Mouse (Mus musculus) forelimb bud, embryonic 11.5 days (tissue): ENCODE data around the gene Mapk1ip1.

Source experiments
- DNase-seq: peaks from one replicate; pipeline ENCODE4 v3.0.0-alpha.2; 2012; ENCODE audit warnings: low read depth, low spot score

Gene Mapk1ip1

DNA sequence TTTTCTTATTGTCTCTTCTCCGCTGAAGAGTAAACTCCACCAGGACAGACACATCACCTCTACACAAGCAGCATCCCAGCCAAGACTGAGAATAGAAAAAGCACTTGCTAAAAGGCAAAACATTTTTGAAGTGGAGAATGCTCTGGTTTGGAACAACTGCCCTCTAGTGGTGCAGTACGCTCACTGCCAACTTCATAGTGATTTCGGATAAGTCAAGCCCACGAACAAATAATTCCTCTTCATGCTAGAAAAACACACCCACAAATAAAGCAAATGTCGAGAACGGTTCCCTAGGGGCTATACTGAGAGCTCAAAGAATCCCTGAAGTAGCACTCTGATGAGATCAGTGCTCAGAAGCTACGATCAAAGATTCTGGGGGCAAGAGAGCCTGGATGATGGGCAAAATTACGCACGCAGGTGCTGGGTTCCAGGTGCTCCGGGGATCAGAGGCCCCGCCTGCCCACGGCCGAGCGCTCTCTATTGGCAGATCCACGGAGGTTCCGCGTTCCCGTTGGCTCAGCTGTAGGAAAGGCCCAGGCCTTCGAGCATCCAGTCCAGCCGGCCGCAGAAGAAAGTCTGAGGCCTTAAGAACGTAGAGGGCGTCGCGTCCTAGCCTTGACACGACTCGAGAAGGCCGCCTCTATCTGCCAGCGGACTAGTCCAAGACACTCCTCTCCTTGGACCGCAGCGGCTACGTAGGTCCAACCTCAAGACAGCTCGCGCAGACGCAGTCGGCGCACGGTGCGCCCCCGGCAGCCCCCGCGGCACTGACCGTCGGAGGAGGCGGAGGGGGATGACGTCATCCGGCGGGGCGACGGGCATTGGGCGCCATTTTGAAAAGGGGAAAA is at the start of gene Mapk1ip1, which contains the start of gene Ppp2r2d:
TSS of gene Mapk1ip1 (minus strand) at position 730 of the 848 bp plus-strand sequence.
TSS of gene Ppp2r2d (plus strand) at position 536 of the 848 bp plus-strand sequence.
- DNase-seq = peak; percentile 95

DNA sequence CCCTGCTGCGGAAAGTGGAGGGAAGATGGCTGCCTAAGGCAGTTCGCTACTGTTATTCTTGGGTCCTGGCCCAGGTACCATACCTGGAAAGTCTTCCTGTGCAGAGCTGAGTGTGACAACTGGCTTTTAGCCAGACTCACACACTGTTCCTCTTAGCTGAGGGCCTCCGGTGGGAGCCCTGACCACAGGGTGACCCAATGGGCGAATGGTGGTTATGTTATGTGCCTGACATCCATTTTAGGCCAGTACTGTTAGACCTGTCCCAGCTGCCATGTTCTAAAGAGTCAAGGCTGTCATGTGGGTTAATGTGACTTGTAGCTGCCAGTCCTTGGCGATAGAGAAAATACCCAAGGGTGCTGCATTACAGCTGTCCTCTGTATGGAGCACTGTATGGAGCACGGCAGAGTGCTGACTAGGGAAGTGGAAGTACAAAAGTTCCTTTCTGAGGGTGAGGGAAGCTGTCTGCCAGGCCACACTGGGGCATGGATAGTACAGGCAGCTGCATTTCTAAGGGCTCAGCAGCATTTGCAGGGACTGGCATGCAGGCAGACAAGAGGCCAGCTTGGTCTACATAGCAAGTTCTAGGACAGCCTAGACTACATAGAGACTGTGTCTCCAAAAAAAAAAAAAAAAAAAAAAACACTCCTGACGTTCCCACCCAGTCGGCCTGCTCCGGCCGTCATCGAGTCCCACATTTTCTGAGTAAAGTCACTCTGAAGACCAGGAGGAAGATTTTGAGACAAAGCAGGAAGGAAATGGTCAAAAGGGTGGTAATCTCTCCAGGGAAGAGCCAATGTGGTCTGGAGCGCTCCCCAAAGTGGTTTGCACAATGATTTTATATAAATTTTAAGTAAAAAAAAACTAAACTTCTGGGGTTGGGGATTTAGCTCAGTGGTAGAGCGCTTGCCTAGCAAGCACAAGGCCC is 39.6 kb upstream of the Mapk1ip1 start:
- no peak for DNase-seq

DNA sequence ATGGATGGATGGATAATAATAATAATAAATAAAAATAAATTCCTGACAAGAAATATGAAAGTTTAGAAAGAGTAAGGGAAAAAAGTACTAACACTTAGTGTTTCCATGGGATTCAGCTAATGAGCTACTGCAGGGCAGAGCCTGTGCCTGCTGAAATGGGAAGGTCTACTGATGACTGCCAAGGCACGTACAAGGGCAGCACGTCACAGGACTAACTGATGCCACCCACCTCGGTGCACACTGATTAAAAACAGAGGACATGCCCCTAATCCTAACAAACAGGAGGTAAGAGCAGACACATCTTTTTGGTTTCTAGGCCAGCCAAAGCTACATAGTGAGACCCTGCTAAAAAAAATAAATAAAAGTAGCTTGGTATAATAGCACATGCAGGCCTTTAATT is 37.7 kb upstream of the Mapk1ip1 start:
- no peak for DNase-seq

DNA sequence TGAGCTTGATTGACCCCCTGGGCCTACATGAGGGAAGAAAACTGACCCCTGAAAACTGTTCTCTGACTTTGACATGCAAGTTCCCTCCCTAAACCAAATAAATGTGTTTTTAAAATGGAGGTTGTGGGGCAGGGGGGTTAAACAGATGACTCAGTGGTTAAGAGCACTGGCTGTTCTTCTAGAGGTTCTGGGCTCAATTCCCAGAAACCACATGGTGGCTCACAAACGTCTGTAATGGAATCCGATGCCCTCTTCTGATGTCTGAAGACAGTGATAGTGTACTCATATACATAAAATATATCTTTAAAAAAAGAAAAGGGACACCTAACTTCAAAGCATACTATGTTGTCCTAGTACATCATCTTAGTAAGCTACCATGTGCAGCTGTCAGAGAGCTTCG is 29.0 kb upstream of the Mapk1ip1 start:
- no peak for DNase-seq

DNA sequence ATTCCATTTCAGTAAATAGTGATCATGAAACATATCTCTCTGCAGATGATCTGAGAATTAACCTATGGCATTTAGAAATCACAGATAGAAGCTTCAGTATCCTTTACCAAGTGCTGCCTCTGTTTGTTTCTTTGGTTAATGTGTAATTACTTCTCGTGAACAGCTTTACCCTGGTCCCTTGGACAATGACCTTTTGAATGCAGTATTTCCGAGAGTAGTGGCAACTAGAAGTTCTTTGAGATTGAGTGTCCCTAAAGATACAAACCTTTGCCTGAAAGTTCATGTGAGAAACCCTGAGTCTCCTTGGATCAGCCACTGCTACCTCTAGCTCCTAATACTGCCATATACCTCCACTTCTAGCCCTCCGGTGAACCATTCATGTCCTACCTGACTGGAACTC is 26.9 kb upstream of the Mapk1ip1 start:
- DNase-seq = no peak

DNA sequence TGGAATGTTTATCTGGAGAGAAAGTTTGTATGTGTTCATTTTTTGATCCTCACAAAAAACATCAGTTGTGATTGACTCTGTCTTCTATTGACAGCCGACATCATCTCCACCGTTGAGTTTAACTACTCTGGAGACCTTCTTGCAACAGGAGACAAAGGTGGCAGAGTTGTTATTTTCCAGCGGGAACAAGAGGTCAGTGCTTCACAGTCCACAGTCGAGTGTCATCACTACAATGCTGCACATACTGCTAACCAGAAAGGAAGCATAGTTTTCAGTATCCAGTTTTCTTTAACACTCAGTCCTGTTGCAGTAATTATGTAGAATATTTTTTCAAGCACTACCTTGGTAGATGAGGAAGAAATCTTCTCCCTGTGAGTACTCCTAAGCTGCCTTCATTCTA is 22.2 kb upstream of the Mapk1ip1 start:
- DNase-seq = no peak

DNA sequence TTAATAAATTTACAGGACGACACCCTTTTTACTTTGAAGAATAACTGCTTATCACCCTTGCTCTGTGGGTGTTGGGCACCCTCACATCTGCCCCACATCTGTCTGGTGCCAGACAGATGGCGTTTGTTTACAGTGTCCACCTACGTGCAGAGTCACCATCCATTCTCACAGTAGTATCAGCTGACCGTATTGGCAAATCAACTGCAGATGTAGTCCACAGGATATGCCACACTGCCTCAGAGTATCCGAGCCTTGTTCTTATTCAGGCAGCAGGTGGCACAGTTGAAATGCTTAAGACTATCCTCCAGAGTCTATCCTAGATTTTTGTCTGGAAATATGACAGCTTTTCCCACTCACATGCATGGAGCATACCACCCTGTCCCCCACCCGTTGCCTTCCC is 21.2 kb upstream of the Mapk1ip1 start:
- DNase-seq = no peak

DNA sequence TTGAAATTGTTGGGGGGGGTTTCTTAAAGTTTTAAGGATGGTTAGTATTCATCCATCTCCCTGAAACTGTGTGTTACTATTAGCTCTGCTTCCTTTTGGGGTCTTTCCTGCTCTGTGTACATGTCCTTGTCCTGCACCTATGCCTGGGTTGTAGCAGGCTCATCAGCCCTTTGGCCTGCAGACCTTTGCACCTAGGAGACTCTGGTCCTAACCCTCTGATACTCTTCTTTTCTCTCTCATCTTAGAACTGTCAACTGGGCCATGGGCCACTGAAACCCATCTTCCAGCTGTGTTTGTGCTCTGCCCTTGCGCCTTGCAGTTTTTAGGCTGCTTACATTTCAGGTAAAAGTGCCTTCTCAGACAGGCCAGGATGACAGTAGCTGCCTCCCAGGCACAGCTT is 18.7 kb upstream of the Mapk1ip1 start:
- no peak for DNase-seq

DNA sequence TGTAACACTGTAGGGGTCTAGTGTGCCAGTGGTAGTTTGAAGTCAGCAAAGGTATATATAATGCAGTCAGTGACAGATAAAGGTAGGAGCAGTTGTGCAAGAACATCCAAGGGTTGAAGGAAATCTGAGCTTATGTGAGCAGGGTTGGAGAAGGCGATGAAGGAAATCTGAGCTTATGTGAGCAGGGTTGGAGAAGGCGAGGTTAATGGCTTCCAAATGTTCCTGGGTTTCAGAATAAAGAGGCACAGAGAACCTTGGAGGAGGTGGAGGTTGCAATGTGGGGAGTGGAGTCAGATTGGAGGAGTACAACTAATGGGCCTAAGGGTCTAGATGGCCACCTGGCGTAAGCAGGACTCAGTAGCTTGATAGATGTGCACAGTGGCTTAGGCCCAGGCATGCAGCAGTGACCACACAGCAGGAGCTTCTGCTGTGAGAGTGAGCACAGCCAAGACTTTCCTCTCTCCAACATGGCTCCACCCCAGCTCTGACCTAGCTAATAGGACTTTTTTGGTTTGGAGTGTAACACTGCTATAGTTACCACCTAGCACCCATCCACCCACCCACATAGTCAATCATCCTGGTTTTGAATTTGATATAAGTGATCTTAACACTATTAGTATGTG is 18.0 kb upstream of the Mapk1ip1 start:
- peak; percentile 64 for DNase-seq

DNA sequence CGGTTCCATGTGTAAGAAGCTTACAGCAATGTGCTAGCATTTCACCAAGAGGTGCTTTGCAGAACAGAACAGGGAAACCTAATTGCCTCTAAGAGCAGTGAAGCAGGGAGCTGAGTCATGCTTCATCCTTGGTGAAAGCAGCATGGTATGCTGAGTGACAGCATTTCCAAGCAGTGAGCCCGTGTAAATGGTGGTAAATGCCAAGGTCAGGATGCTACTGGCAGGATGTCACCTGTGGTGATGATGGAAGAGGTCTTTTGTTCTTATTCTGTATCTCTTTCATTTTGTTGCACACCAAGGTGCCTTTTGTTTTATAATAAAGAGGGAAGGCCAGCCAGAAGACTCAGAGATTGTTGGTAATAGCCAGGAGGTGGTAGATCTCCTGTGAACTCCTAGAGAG is 10.6 kb upstream of the Mapk1ip1 start:
- no peak for DNase-seq

DNA sequence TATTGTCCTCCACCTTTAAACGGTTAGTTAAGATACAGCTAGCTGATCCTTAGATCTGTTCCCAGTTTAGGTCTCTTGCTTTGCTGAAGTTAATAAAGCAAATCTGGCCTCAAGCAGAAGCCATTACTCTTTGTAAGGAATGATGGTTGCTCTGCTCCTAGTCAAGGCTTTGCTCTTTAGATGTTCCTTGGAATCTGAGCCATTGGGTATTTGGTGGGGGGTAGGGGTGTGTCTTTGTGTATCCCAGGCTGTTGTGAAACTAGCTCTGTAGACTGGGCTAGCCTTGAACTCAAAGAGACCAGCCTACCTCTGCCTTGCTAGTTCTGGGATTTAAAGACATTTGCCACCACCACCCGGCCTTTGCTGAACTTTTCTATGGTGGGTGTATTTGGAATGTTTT is 8.1 kb upstream of the Mapk1ip1 start:
- no peak for DNase-seq

DNA sequence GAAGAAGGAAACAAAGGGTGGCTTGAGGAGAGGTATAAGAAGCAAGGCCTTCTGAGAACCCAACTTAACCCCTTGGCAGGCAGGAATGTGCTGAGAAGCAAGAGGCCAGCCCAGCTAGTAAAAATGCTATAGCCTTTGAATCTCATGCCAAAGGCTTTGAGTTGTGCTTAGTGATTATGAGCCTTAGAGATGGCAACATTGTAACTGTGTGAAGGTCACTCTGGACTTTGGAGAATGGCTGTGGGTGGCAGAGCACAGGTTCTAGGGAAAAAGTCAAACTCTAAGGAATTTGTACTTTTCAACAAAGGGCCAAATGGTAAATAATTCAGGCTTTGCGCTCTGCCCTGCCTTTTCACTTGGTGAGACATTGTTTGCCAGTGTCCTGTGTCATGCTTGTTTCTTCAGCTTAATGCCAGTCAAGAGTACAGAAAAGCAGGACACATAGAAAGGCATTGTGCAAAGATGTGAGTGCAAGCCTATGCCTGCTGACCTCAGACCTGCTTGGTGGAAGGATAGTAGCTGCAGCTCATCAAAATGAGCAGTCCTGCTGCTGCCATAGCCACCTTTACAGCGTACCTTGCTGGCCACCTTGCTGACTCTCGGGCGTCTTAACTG is 7.5 kb upstream of the Mapk1ip1 start:
- no peak for DNase-seq

DNA sequence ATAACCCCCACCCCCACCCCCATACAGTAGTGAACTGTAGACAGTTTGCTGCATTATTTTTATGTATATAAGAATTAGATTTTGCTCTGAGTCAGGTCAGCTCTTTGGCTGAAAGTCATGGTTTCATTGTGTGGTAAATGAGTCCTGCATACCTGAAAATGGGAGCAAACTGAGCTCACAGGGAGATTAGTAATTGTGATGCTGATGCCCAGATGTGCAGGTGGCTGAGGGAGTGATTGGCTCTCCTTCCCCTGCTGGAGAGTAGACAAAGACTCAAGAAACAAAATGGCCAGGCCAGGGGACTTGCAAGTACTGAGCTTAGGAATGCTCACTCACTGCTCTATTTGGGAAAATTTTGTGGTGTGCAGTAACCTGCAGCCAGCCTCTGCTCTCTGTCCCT is 4.0 kb upstream of the Mapk1ip1 start:
- no peak for DNase-seq

DNA sequence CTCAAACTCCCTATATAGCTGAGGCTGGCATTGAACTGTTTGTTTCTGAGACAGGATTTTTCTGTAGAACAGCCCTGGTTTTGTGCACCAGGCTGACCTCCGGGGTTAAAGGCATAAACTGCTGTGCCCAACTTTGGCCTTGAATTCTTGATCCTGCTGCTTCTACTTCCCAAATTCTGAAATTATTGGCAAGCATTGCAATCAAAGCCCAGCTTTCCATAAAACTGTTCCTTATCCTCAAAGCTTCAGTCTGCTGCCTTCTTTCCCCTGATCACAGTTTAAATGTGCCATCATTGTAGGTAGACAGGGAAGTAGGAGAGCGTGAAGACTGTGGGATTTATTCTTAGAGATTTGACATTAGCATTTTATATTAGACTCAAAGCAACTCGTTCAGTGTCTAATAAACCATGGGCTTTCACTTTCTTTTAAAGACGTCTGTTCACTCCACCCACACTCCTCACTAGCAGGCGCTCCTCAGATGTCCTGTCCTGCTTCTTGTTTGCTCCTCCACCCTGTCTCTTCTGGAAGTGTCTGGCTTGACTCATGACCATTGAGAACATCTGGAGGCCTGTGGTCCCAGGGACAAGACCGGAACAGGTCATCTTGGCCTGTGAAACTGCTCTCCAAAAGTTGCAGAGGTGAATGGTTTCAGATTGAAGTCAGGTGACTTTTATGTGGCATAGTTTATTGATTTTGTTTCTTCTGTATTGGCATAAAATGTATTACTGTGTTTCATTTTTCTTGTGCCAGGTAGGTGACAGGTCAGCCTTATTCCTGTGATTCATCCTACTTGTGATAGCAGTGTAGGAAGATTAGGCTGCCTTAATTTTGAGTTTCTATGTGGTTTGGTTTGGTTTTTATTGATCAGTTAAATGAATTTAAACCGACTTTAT is 2.2 kb upstream of the Mapk1ip1 start:
- DNase-seq = no peak

DNA sequence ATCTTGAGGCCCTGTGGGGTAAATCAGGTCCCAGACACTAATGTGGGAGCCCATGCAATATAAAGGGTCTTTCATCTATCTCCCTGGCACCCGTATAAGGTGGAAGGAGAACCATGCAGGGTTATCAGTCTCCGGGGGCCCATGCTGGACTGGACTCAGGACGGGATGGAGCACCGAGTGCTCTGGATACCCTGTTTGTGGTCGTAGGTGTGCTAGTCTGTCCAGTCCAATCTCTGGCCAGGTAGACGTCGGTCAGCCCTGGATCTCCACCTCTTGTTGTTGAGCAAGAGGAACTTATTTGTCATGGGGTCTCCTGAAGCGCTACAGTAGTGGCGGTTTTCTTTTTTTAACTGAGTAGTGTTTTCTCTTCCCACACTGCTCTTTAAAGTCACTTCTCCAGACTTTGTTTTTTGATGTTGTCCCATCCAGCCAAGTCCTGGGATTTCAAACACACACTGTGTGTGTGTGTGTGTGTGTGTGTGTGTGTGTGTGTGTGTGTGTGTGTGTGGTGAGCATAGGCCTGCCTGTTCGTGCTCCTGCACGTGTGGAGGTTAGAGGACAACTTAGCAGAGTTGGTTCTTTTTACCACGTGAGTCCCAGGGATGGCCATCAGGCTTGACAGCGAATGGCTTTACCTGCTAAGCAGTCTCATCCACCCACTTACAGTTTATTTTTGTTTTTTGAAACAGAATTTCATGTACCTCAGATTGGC is 1.4 kb upstream of the Mapk1ip1 start:
- no peak for DNase-seq

DNA sequence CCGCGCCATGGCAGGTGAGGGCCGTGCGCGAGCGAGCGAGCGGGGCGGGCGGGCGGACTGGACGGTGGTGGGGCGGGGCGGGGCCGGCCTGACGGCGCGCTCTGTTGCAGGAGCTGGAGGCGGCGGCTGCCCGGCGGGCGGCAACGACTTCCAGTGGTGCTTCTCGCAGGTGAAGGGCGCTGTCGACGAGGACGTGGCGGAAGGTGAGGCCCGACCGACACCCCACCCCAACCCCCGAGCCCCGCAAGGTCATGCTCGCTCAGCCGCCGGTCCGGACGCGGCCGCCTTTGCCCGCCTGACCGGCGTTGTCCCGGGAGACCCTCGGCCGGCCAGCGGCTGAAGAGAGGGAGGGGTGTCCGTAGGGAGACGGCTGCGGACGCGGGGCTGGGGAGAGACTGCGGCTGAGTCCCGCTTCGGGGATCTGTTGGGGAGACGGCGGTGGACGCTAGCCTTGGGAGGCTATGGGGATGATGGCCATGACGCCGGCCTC is 474 bp upstream of the Mapk1ip1 start:
- no peak for DNase-seq

DNA sequence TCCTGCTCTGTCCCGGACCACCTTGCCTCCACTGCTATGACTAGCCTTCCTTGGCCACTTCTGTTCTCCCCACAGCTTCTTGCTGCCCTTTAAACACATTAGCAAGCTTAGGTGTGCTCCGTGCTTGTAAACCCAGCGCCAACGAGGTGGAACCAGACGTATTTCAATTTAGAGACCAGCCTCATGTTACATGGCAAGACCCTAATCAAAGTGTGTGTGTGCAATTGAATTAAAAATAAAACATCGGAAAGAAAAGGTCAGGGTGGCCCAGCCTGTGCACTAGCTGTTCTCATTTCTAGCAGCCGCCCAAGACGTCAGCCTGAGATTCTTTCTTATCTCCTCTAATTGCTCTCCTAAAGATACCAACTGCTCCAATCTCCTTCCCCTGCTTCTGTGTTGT is 962 bp downstream of the Mapk1ip1 start:
- no peak for DNase-seq

DNA sequence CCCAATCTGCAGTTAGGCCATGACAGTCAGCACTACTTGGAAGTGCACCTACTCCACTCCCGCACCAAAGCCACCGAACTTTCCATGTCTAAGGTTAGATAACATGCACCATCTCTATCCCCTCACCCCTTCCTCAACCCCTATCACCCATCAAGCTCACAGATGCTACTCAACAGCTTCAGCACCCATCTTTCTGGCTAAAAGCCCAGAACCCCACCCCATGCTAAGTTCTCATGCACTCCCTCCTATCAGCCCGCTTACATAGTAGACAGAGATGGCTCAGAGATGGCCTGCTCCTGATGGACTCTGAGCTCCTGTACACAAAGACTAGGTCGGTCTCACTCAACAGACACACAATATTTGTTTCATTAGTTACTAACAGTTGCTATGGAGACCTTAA is 2.7 kb downstream of the Mapk1ip1 start:
- DNase-seq = no peak

DNA sequence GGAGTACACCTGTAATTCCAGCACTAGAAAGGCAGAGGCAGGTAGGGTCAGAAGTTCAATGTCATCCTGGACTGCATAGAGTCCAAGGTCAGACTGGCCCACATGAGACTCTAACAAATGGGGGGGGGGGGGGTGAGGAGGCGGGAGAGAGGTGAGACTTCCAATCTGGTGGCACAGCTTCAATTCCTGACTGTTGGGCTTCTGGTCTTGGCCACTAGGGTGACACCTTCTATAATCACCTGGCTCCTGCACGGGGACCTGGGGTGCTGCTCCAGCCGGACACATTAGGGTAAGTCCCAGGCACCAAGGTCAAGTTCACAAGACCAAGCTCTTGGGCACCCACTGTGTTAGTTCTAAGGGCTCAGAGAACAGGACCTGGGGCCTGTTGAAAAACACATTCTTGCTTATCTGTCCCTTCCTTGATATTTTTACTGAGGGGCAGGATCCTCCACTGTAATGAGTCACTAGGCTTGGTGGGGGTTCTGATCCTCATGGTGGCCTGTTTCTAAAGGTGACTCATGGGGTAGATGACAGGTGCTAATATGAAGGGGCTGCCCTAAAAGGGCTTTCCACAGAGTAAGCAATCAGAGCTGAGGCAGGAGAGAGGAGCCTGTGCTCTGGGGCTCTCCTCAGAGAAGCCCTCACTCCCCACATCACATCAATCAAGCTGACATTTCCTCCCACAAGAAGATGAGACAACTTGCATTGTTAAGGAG is 4.5 kb downstream of the Mapk1ip1 start:
- DNase-seq = no peak
